Mouse (Mus musculus): ENCODE data around the gene Aprt. TPM values are rescaled to one million over a fixed set of nuclear protein-coding genes. Genes with fewer than 3 reads are reported as not detected.

Gene Aprt
- polyA plus RNA-seq, 1 experiment from 2014 or later: 351 TPM

Small RNA genes lying within 50 kb of the gene (microRNA-seq; reads per million reads assigned to microRNA genes)
- gene Mir6396: not detected

Other genes with a start within 250 kb of the Aprt start
- gene Trhr2, start 216.2 kb downstream of the Aprt start, polyA plus RNA-seq (2015; fragmentation: Nextera tagmentation; extraction: Ambion mirVana): 0.14 and 0.38 TPM in 2 replicates
- 59.2 and 59.9 TPM in 2 replicates for gene Zc3h18, start 200.3 kb downstream of the Aprt start, polyA plus RNA-seq (2015; fragmentation: Nextera tagmentation; extraction: Ambion mirVana)
- gene Il17c, start 154.9 kb downstream of the Aprt start, polyA plus RNA-seq (2015; fragmentation: Nextera tagmentation; extraction: Ambion mirVana): not detected in 2 replicates
- 139 and 144 TPM in 2 replicates for gene Cyba, start 144.0 kb downstream of the Aprt start, polyA plus RNA-seq (2015; fragmentation: Nextera tagmentation; extraction: Ambion mirVana)
- gene Mvd, start 133.5 kb downstream of the Aprt start, polyA plus RNA-seq (2015; fragmentation: Nextera tagmentation; extraction: Ambion mirVana): 37.1 and 39.7 TPM in 2 replicates
- gene Snai3, start 116.2 kb downstream of the Aprt start, polyA plus RNA-seq (2015; fragmentation: Nextera tagmentation; extraction: Ambion mirVana): 0.83 and 0.97 TPM in 2 replicates
- gene Rnf166, start 100.8 kb downstream of the Aprt start, polyA plus RNA-seq (2015; fragmentation: Nextera tagmentation; extraction: Ambion mirVana): 51.2 and 52.6 TPM in 2 replicates
- 56.7 and 59.4 TPM in 2 replicates for gene Ctu2, start 100.8 kb downstream of the Aprt start, polyA plus RNA-seq (2015; fragmentation: Nextera tagmentation; extraction: Ambion mirVana)
- 14.0 and 14.7 TPM in 2 replicates for gene Piezo1, start 25.6 kb downstream of the Aprt start, polyA plus RNA-seq (2015; fragmentation: Nextera tagmentation; extraction: Ambion mirVana)
- gene Cdt1, start 8.9 kb downstream of the Aprt start, polyA plus RNA-seq (2015; fragmentation: Nextera tagmentation; extraction: Ambion mirVana): 39.3 and 40.2 TPM in 2 replicates
- gene Galns, start 34.6 kb upstream of the Aprt start, polyA plus RNA-seq (2015; fragmentation: Nextera tagmentation; extraction: Ambion mirVana): 9.0 and 9.7 TPM in 2 replicates
- 49.6 and 55.6 TPM in 2 replicates for gene Trappc2l, start 34.7 kb upstream of the Aprt start, polyA plus RNA-seq (2015; fragmentation: Nextera tagmentation; extraction: Ambion mirVana)
- gene Pabpn1l, start 45.8 kb upstream of the Aprt start, polyA plus RNA-seq (2015; fragmentation: Nextera tagmentation; extraction: Ambion mirVana): not detected in 2 replicates
- 4.3 and 4.8 TPM in 2 replicates for gene Cbfa2t3, start 122.2 kb upstream of the Aprt start, polyA plus RNA-seq (2015; fragmentation: Nextera tagmentation; extraction: Ambion mirVana)
- 18.2 and 19.8 TPM in 2 replicates for gene Acsf3, start 198.6 kb upstream of the Aprt start, polyA plus RNA-seq (2015; fragmentation: Nextera tagmentation; extraction: Ambion mirVana)

Measured in limb, embryonic 13.5 days (tissue).